Mouse (Mus musculus) lung, adult 18-20 months (tissue): ENCODE results near the gene Tcirg1.

Experiments
- DNase-seq, 2 experiments: peaks; one replicate each; pipeline ENCODE4 v3.0.0; 2022; ENCODE audit warnings: mixed read lengths in 2 of 2

Gene Tcirg1

DNA sequence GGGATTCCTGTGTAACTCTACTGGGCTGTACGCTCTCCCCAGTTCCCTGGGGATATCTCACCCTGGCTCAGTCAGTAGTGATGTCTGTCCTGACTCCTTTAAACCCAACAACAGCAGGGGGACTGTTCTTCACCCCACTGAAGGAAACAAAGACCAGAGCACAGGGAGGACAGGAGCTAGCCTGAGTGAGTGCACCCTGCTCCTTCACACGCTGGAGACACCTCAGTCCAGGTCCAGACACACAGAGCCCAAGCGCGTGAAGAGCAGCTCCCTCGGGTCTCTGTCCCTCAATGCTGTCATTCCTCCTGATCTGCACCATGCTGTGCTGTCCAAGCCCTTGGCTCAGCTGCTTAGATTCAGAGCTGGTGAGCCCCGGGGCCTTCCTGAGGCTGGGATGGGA lies 19.8 kb upstream of the Tcirg1 start:
- DNase-seq, result no peak

DNA sequence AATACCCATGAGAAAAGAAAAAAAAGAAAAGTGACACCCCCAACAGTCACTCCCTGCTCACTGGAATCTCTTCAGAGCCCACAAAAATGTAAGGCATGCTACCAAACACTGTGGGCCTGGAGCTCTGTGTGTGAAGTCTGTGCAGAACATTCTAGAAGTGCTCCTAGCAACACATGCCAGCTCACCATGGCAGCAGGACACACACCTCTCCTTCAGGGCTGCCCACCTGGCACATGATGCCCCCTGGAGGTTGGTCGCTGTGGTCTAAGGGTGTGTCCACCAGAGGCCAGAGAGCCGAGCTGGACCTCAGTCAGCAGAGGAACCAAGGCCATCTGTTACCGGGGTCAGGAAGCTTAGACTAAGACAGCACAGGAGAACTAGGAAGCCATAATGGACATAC lies 19.3 kb upstream of the Tcirg1 start:
- peak; percentile 87 to 93 for DNase-seq

DNA sequence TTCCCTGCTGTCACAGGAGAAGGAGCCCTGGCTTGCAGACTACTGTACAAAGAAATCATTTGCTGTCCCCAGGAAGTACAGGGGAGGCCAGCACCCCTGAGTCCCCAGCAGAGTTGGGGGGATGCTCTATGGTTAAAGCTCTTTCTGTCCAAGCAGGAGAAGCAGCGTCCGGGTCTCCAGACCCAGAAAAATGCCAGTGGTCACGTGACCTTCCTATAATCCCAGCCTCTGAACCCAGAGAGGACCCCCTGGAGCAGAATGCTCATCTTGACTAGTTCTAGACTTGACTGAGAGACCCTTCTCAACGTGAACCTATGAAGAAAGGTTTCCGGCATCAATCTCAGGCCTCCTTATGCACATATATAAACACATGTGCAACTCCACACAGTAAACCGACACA lies 18.9 kb upstream of the Tcirg1 start:
- no peak for DNase-seq

DNA sequence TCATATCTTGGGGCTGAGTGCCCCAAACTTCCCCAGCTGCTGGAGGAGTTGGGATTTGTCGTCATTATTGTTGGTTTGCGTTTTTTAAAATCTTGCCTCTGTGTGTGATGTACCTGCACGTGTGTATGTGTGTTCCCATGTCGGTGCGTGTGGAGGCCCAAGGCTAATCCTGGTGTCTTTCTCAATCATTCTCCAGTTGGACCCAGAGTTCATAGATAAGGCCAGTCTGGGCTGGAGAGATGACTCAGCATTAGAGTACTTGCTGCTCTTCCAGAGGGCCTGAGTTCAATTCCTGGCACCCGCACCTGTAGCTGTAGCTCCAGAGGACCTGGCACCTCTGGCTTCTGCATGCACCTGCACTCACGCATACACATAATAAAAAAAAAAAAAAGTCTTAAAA lies 17.9 kb upstream of the Tcirg1 start:
- DNase-seq, result no peak

DNA sequence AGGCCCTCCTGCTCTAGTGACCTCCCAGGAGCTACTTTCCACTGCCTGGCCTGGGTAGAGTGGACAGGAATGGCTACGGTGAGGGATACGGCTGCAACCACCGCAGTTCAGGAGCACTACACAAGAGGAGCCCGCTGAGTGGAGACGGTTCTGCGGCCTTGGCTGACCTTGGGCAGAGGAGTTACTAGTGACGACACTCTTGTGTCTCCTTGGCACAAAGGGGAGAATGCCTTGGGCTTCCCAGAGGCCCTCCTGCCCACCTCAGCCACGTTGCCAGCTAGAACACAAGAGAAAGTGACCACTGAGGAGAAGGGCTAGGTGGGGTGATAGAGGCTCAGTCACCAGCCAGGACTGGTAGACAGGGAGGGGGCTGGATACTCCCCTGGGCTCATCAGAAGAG lies 17.3 kb upstream of the Tcirg1 start:
- DNase-seq, result no peak

DNA sequence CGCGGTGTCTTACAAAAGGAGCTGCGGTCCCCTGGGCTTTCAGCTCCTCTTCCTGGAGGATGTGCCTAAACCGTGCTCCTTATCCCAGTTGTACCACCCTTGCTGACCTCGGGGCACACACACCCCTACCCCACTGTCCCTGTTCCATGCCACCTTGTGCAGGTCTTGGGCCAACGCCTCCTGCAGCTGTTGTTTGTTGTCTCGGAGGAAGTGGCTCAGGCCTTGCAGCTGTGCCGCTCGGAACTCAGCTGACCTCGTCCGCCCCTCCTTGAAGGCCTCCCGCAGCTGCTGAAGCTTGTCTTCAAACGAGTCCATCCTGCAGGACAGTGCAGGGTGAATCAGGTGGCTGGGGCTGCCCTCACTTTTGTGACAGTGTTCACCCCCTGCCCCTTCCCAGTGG lies 16.7 kb upstream of the Tcirg1 start:
- peak in 1 of 2 experiments; percentile 52 for DNase-seq

DNA sequence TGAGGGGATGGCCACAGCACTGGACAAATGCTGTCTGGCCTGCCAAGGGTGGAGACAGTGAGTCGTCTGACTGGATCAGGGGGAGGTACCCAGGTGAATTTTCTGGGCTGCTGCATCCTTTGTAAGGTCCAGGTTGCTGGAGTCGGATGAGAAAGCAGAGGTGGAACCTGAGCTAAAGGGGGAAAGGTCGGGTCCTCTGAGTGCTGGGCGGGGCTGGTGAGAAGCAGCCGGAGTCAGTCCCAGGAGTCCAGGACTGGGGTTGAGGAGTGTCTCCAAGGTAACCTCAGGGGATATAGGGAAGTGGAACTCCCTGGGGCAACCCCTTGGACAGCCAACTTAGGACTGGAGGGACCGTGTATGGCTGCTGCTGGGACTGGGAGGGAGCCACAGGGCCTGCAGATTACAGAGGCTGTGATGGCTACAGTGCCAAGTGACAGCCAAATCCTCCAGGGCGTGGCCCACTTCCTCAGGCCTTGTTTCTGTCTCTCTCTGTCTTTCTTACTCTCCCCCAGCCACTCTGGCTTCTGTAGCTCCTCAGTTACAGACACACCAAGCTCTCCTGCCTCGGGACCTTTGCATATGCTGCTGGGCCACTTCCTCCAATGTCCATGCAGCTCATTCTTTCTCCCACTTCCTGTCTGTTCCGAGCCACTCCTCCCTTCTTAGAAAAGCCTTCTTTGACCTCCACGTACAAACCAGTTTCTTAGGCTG lies 15.9 kb upstream of the Tcirg1 start:
- no peak for DNase-seq

DNA sequence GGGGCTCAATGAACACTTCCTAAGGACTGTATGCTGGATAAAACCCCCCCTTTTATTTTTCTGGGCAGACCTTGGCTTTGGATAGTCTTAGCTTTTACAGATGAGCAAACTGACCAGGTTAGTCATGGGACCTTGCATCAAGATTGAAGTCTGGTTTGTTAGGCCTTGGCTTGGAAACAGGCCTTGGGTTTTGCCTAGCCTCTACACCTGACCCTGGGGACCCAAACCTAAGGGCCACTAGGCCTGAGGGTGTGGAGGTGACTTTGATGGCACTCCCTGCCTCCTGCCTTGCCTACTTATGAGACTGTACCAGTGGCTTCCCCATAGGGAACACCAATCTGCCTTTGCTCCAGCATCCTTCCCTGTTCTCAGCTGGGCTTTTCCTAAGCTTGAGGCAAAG lies 13.0 kb upstream of the Tcirg1 start:
- DNase-seq, result no peak

DNA sequence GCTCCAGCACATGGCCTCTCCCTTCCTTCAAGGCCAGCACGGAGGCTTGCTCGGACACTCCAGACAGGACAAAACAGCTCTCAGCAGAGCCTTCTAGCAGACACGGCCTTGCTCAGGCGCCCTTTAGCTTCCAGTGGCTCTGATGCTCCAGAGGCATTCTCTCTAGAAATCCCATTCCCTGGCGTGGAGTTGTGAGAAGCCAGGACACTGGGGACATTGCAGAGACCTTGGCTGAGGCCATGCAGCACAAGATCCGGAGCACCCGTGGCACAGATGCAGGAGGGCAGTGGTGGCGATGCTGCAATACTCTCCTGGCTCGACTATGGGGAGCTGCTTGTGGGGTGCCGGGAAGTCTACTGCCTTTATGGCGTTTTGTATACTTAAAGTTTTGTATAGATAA lies 9.8 kb upstream of the Tcirg1 start:
- no peak for DNase-seq

DNA sequence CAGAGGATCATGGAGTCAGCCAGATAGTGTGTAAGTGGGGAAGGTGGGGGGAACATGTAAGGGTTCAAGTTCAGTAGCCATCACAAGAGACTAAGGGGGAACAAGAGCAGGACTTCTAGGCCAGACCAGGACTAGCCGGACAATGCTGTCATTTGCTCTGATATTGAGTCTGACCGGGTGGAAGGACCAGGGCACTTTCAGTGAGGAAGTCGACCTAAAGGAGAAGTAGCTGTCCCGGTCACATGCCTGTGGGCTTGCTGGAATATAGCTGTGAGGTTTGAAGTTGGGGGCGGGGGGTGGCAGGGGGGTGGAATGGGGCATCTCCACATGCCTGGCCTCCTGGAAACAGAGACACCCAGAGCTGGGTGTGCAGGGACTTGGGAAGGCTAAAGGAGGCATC lies 7.6 kb upstream of the Tcirg1 start:
- DNase-seq, result no peak

DNA sequence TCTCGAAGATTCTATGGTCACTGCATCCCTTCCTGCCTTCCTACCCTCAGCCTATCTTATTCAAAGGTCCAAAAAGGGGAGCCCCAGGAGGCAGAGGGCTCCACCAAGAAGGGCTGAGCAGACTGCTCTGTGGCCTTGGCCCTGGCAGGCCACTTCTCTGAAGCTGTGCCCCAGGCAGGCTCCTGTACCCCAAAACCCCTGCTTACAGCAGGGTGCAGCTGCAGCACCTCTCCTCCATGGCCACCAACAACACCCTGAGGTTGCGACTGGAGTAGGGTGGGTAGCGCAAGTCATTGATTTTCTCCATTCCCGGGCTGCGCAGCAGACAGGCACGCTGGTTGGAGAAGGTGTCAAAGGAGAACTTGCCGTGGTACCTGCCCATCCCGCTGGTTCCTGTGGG lies 6.8 kb upstream of the Tcirg1 start:
- DNase-seq, result no peak

DNA sequence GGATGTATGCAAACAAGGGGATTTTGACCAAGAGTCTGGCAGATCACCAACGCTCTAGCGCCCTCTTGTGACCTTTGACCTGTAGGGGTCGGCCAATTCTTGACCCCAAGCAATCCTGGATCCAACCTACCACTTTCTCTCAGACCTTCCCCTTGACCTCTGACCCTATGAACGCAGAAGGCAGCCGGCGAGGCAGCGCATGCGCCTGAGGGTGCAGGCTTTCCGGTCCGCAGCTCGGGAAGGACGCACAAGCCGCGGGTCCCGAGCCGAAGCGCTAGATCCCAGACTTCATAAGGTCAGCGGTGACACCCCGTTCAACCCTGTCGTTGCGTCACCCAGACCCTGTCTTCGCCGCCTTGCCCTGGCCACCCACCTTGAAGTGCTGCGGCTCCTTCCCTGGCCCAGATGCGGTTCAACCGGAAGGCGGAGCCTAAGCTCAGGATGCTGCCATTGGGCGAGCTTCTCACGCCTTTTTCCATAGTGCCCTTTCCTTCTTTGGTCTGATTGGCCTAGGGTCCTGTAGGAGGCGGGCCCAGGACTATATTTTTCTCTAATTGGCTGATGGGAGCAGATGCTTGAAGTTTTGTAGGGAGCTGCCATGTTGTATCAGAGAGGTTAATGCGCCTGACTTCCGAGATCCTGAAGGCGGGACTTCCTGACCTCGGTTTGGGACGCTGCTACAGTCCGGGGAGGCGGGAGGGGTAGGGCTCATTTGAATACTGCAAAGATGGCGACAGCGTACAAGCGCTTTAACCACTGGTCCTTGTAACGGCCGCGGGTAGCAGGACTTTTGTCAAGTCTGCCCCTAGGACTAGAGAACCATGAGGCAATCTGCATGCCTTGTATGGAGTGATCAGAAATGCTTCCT lies 5.6 kb upstream of the Tcirg1 start, which contains the start of gene Ndufs8:
Gene Ndufs8, minus strand, starts transcription at position 438 of the 868 bp plus-strand sequence.
- peak; percentile 96 to 97 for DNase-seq

DNA sequence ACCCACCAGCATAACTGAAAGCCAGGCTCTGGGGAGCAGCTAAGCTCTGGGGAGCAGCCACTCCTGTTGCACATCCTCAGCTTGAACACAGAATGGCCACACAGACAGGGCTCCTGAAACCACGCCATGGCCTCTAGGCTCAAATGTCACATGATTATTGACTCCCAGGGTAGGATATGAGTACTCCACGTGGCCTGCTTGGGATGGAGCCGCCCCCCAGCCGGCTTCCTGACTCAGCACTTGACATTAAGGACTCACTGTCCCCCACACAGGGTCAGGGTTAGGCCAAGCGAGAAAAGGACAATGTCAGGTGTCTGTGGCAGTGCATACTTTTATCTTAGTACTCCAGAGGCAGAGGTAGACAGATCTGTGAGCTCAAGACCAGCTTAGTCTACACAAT lies 3.3 kb upstream of the Tcirg1 start:
- no peak for DNase-seq

DNA sequence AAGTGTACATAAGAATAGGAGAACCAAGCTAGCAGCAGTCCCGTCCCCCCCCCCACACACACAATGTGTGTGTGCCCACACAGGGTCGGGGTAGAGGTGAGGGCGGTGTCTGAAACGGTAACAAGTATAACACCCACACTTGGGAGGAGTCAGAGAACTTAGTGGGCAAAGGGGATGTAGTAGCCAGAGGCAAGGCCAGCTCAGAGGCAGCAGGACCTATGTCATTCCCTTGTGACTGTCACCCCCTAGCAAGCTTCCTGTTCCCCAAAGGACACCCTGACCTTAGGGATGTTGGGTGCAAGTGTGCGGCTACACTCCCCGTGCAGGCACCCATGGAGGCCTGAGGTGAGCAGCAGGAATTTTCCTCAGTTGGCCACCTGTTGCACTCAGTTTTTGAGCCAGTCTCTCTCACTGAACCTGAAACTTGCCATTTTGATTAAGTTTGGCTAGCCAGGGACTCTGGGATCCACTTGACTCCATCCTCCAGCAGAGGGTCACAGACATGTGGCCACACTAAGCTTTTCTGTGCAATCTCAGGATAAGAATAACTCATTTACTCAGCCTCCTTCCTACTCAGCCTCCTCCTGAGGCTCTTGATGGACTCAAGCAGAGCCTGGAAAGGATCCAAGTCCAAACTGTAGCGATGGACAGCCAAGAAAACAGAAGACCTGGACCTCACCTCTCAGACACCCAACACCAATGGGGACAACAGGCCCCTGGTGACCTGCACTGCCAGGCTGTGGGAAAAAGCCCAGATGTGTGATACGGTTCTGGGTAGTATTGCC lies 1.1 kb upstream of the Tcirg1 start:
- DNase-seq, result peak in 1 of 2 experiments; percentile 42

DNA sequence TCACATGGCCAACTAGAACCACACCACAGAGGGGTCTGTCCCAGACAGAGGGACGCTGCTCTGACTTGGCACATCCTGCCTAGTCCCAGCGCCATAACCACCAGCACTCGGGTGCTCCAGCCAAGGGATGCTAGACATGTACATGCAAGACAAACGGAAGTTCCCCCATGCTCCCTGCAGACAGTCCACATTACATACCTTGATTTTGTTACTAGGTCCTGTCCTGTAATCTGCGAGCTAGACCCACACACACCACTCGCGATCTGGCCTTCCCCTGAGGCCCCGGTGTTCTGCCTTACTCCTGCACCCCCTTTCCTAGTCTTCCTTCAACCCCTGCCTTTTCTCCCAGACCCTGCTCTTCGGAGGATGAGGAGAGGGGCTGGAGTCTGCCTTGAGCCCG lies 607 bp downstream of the Tcirg1 start:
- no peak for DNase-seq

DNA sequence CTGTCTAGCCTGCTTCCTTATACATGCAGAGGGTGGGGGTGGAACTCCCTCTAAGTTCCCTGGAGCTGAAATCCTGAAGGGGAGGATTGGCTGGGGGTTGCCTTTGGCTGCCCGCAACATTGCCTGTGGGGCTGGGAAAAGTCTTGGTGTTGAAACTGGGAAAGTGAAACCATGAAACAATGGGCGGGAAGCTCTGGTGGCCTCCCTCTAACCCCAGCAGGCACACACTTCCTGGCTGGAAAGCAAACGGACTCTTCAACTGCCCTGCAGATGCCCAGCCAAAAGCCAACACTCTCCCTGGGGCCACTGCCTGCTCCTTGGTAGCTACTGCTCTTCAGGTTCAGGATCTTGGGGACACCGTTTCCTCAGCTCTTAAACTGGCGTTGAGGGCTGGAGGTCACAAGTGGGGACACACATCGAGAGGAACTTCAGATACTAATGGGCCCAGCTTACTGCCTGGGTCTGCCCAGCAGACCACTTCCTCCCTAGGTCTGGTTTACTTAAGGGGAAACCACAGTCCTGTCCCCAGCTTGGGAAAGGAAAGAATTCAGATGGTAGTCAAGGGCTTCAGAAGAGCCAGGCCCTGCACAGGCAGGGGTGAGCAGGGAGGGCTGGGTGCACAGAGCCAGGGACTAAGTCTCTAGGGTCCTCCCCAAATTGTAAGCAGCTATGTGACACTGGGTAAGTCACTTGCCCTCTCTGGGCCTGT lies 1.5 kb downstream of the Tcirg1 start:
- peak; percentile 72 to 80 for DNase-seq

DNA sequence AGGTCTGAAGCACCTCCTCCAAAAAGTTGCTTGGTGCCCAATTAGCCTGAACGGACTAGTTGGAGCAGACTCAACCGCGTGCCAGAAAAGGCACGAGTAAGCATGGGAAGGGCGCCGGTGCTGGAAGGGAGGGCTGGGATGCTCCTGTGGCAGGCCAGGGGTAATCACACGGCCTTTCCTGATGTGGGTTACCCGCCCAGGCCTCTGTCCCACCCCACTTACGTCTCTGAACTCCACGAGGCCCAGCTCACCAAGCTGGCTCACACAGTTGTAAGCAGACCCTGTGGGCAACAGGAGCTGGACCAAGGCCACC lies 2.6 kb downstream of the Tcirg1 start:
- DNase-seq, result no peak

DNA sequence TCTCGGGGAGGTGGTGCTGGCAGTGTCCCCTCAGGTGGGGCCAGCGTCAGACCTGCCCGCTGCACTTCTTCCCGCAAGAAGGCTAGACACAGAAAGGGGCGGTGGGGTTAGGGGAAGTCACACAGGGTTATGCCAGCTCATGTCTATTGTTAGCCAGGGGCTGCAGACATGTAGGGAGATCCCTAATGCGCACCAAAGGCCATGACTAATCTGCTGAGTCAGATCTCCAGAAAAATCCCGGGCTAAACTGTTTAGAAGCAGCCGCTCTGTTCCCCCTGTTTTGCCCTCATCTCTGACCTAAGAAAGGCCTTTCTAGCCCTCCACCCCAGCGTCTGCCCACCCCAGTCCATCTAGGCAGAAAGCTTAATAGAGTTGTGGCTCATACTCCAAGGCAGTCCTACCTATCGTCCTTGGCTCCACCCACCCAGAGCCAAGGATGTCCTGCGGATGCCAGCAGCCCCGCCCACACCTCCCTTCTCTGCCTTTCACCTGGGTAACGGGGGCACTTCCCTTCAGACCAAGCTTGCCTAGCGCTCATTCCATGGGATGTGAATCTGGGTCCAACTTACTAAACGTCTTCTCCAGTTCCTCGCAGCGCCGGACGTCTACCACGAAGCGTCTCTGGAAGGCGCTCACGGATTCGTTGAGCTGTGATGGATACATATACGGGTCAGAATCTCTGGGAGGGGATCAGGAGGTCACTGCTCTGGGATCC lies 3.1 kb downstream of the Tcirg1 start:
- no peak for DNase-seq

DNA sequence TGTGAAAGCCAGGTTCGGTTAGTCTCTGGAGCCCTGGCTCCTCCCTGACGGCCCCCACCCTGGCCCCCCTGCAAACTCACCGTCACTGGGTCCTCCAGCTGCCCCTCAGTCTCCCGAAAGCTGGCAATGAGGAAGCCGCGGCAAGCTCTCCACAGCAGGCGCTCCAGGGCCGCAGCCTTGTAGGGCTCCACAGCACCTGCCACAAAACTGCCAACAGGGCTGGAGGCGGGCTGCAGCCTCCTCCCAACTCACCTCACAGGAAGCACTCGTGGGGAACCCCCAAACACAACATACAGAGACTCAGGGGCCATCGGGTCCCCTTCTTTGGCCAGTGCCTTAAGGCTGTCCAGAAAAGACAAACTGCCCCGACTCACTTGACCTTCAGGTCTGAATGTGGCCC lies 4.0 kb downstream of the Tcirg1 start:
- no peak for DNase-seq

DNA sequence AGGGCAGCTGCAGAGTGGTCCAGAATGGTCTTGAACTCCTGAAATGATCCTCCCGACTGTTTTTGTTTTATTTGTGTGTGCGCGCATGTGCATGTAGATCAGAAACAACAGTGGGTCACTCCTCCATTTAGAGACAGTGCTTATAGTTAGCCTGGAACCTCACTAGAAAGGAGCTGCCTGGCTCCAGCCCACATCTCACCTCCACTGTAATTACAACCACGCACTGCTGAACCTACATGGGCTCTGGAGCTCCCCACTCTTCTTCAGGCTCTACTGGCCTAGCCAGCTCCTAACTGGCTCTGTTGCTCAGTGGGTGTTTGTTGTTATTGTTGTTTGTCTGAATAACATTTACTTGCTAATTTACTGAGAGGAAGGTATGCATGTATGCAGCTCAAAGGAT lies 7.3 kb downstream of the Tcirg1 start:
- DNase-seq, result no peak

DNA sequence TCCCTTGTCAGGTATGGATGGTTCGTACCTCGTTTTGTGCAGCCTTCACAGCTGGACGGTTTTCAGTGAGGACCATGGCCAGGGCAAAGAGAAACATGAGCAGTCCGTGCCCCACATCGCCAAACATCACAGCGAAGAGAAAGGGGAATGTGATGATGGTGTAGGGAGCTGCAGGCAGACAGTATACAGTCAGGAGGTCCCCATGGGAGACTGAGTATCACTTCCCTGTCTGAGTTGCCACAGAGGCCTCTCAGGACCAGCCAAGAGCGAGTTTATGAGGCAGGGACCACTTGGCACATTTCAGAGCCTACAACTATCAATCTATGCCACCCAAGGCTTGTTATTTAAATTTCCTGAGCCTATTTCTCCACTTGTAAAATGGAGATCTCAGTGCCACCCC lies 8.0 kb downstream of the Tcirg1 start:
- no peak for DNase-seq

DNA sequence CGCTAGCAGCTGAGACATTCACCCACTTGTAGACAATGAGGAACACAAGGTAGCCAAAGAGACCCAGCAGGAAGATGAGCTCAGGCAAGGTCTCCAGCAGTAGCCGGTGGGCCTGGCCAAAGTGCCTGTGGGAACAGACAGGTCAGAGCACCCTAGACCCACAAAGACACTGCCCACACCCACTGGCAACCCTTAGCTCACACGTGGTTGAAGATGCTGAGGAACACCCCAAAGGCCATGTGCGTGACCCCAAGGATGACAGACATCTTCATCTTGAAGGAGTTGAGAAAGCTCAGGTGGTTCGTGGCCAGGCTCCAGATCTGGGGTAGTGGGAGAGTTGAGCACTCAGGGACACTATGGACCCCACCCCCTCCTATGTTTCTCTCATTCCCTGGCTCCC lies 9.4 kb downstream of the Tcirg1 start:
- DNase-seq, result no peak
